Mouse (Mus musculus): ENCODE measurements around the gene Prg3. TPM values are rescaled to one million over a fixed set of nuclear protein-coding genes. Genes with fewer than 3 reads are reported as not detected.

The Prg3 gene
- polyA plus RNA-seq, 1 experiment from 2014 or later: not detected

GRCm38 (mm10) chr2:84962906-84963507, 25.0 kb upstream of the Prg3 start:
- Histone ChIP-seq H3K36me3 (ENCODE audit: control insufficient read depth, insufficient read depth, low read length) (no peaks in the 10 kb centered on the region; the same call in 1 of the 2 replicates), H3K4me1 (ENCODE audit: control insufficient read depth, insufficient read depth, low read length) (no peaks in the 10 kb centered on the region), H3K9me3 (ENCODE audit: control insufficient read depth, low read depth, low read length) (no peaks in the 10 kb centered on the region), H3K27ac (ENCODE audit: low read length) (no peak overlapping the region), H3K27me3 (ENCODE audit: control insufficient read depth, insufficient read depth, low read length) (no peaks in the 10 kb centered on the region), H3K4me2 (replicated peaks; ENCODE audit: low read depth, low read length) (no peak overlapping the region), H3K9ac (replicated peaks; ENCODE audit: low read depth, low read length) (no peak overlapping the region), H3K4me3 (ENCODE audit: low read depth, low read length) (no peak overlapping the region)
- 39% methylated on average over 6 of the region's 6 CpGs for WGBS
- no peak for ATAC-seq (ENCODE audit: insufficient number of reproducible peaks, insufficient read depth, low FRiP score, low read depth)

DNA sequence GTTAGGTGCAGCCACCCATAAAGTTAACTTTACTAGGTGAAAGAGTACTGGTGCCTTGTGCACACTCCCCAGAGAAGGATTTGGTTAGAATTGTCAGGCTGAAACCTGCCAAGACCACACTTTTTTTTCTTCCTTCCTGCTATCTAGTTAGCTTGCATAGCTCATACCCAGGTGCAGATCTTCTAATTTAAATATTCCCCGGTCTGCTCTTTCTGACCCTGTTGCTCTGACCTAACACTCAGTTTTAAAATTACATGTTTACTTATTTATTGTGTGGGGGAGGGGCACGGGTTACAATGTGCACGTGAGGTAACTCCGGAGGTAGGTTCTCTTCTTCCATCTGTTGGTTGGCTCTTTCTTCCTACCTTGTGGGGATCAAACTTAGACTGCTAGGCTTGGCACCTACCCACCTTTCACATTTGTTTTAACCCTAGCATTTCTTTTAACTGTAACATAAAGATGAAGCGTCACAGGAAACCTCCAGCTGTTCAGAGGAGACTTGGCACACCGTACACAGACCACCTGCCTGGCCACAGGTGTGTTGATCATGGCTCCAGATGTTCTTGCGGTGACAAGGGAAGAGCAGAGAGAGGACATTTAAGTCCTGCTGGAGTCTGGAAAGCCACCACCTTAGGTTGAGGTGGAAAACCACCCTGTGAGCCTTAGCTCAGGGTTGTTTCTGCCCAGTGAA, 23.8 kb upstream of the Prg3 start:
- Histone ChIP-seq H3K9me3 (ENCODE audit: control insufficient read depth, low read depth, low read length) (no peaks in the 10 kb centered on the region), H3K9ac (replicated peaks; ENCODE audit: low read depth, low read length) (no peak overlapping the region), H3K4me2 (replicated peaks; ENCODE audit: low read depth, low read length) (no peak overlapping the region), H3K4me1 (ENCODE audit: control insufficient read depth, insufficient read depth, low read length) (no peaks in the 10 kb centered on the region), H3K4me3 (ENCODE audit: low read depth, low read length) (no peak overlapping the region), H3K27me3 (ENCODE audit: control insufficient read depth, insufficient read depth, low read length) (no peaks in the 10 kb centered on the region), H3K36me3 (ENCODE audit: control insufficient read depth, insufficient read depth, low read length) (no peaks in the 10 kb centered on the region), H3K27ac (ENCODE audit: low read length) (no peak overlapping the region)
- ATAC-seq (ENCODE audit: insufficient number of reproducible peaks, insufficient read depth, low FRiP score, low read depth): no peak
- 79% methylated on average over 7 of the region's 7 CpGs for WGBS

- no peak overlapping the region for H3K9ac ChIP-seq (replicated peaks; ENCODE audit: low read depth, low read length)
- no peak overlapping the region for H3K4me2 ChIP-seq (replicated peaks; ENCODE audit: low read depth, low read length)
- H3K27me3 ChIP-seq (ENCODE audit: control insufficient read depth, insufficient read depth, low read length): no peaks in the 10 kb centered on the region
- no peak overlapping the region for H3K4me3 ChIP-seq (ENCODE audit: low read depth, low read length)
- no peaks in the 10 kb centered on the region for H3K36me3 ChIP-seq (ENCODE audit: control insufficient read depth, insufficient read depth, low read length)
- ATAC-seq (ENCODE audit: insufficient number of reproducible peaks, insufficient read depth, low FRiP score, low read depth): no peak
- H3K27ac ChIP-seq (ENCODE audit: low read length): no peak overlapping the region
- 72% methylated on average over 5 of the region's 5 CpGs for WGBS
- no peaks in the 10 kb centered on the region for H3K9me3 ChIP-seq (ENCODE audit: control insufficient read depth, low read depth, low read length)
- no peaks in the 10 kb centered on the region for H3K4me1 ChIP-seq (ENCODE audit: control insufficient read depth, insufficient read depth, low read length)
These were observed 20.6 kb upstream of the Prg3 start for GRCm38 (mm10) chr2:84967318-84967991.

DNA sequence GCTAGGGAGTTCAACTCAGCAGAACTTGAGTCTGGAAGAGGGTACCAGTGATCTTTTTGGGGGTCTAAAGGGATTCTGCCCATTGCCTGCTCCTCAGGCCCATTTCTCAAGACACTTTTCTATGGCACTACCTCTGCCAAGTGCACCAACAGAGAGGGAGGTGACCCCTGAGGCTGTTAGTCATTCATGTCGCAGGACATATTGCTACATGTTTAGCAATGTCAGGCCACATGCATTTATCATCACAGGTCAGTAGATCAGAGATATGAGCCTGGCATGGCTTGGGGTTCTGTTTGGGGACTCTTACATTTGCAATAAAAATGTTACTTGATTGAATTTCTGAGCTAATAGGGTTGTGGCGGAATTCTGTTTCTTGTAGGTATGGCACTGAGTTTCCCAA, 12.4 kb upstream of the Prg3 start:
- H3K27ac ChIP-seq (ENCODE audit: low read length): no peak overlapping the region
- H3K9ac ChIP-seq (replicated peaks; ENCODE audit: low read depth, low read length): no peak overlapping the region
- H3K9me3 ChIP-seq (ENCODE audit: control insufficient read depth, low read depth, low read length): no peaks in the 10 kb centered on the region
- no peaks in the 10 kb centered on the region for H3K4me1 ChIP-seq (ENCODE audit: control insufficient read depth, insufficient read depth, low read length)
- H3K27me3 ChIP-seq (ENCODE audit: control insufficient read depth, insufficient read depth, low read length): no peaks in the 10 kb centered on the region
- H3K4me3 ChIP-seq (ENCODE audit: low read depth, low read length): no peak overlapping the region
- ATAC-seq (ENCODE audit: insufficient number of reproducible peaks, insufficient read depth, low FRiP score, low read depth): no peak
- H3K4me2 ChIP-seq (replicated peaks; ENCODE audit: low read depth, low read length): no peak overlapping the region
- WGBS: 81% methylated on average over 2 of the region's 2 CpGs
- no peaks in the 10 kb centered on the region for H3K36me3 ChIP-seq (ENCODE audit: control insufficient read depth, insufficient read depth, low read length)

GRCm38 (mm10) chr2:84980188-84980587, 7.8 kb upstream of the Prg3 start, which contains the start of gene Prg2:
TSS of gene Prg2 (plus strand) at chr2:84980461.
- no peak within 1 kb of the TSS for H3K9ac ChIP-seq (replicated peaks; ENCODE audit: low read depth, low read length)
- no peak within 1 kb of the TSS for H3K4me2 ChIP-seq (replicated peaks; ENCODE audit: low read depth, low read length)
- WGBS: 52% methylated on average over 1 of the region's 1 CpGs
- ATAC-seq (ENCODE audit: insufficient number of reproducible peaks, insufficient read depth, low FRiP score, low read depth): no peak
- no peaks in the 10 kb centered on the region for H3K4me1 ChIP-seq (ENCODE audit: control insufficient read depth, insufficient read depth, low read length)
- H3K27ac ChIP-seq (ENCODE audit: low read length): no peak within 1 kb of the TSS
- H3K4me3 ChIP-seq (ENCODE audit: low read depth, low read length): no peak within 1 kb of the TSS
- no peaks in the 10 kb centered on the region for H3K27me3 ChIP-seq (ENCODE audit: control insufficient read depth, insufficient read depth, low read length)
- no peaks in the 10 kb centered on the region for H3K36me3 ChIP-seq (ENCODE audit: control insufficient read depth, insufficient read depth, low read length)
- H3K9me3 ChIP-seq (ENCODE audit: control insufficient read depth, low read depth, low read length): no peaks in the 10 kb centered on the region

DNA sequence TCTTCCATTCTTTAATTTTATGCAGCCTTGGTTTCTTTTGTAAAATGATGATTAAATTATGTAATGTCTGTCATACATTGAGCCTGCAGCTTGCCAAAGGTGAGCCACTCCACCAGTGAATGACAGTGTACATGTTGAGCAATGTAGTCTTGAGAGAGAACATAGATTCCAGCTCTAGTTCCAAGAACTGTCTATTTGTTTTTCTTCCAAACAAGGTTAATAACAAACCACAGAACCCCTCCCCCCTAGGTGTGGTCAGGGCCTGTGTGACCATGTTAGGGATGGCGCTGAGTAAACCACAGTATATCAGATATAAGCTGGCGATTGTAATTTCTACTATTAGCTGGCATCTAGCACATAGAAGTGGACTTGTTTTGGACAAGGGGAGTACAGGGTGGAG, 8.4 kb downstream of the Prg3 start:
- H3K4me3 ChIP-seq (ENCODE audit: low read depth, low read length): no peak overlapping the region
- WGBS: 83% methylated on average over 2 of the region's 2 CpGs
- no peaks in the 10 kb centered on the region for H3K36me3 ChIP-seq (ENCODE audit: control insufficient read depth, insufficient read depth, low read length)
- no peak overlapping the region for H3K4me2 ChIP-seq (replicated peaks; ENCODE audit: low read depth, low read length)
- H3K4me1 ChIP-seq (ENCODE audit: control insufficient read depth, insufficient read depth, low read length): no peaks in the 10 kb centered on the region
- no peaks in the 10 kb centered on the region for H3K9me3 ChIP-seq (ENCODE audit: control insufficient read depth, low read depth, low read length)
- no peak overlapping the region for H3K9ac ChIP-seq (replicated peaks; ENCODE audit: low read depth, low read length)
- H3K27ac ChIP-seq (ENCODE audit: low read length): no peak overlapping the region
- no peak for ATAC-seq (ENCODE audit: insufficient number of reproducible peaks, insufficient read depth, low FRiP score, low read depth)
- H3K27me3 ChIP-seq (ENCODE audit: control insufficient read depth, insufficient read depth, low read length): no peaks in the 10 kb centered on the region

- ATAC-seq (ENCODE audit: insufficient number of reproducible peaks, insufficient read depth, low FRiP score, low read depth): no peak
- Histone ChIP-seq H3K9ac (replicated peaks; ENCODE audit: low read depth, low read length) (no peak overlapping the region), H3K36me3 (ENCODE audit: control insufficient read depth, insufficient read depth, low read length) (no peaks in the 10 kb centered on the region), H3K4me2 (replicated peaks; ENCODE audit: low read depth, low read length) (no peak overlapping the region), H3K27ac (ENCODE audit: low read length) (no peak overlapping the region), H3K9me3 (ENCODE audit: control insufficient read depth, low read depth, low read length) (no peaks in the 10 kb centered on the region), H3K4me3 (ENCODE audit: low read depth, low read length) (no peak overlapping the region), H3K4me1 (ENCODE audit: control insufficient read depth, insufficient read depth, low read length) (no peaks in the 10 kb centered on the region), H3K27me3 (ENCODE audit: control insufficient read depth, insufficient read depth, low read length) (no peaks in the 10 kb centered on the region)
- 78% methylated on average over 3 of the region's 3 CpGs for WGBS
These were observed 11.6 kb downstream of the Prg3 start for GRCm38 (mm10) chr2:84999486-85000181.

- no peak overlapping the region for H3K27ac ChIP-seq (ENCODE audit: low read length)
- WGBS: 76% methylated on average over 13 of the region's 13 CpGs
- ATAC-seq (ENCODE audit: insufficient number of reproducible peaks, insufficient read depth, low FRiP score, low read depth): no peak
- no peaks in the 10 kb centered on the region for H3K4me1 ChIP-seq (ENCODE audit: control insufficient read depth, insufficient read depth, low read length)
- no peaks in the 10 kb centered on the region for H3K9me3 ChIP-seq (ENCODE audit: control insufficient read depth, low read depth, low read length)
- no peaks in the 10 kb centered on the region for H3K36me3 ChIP-seq (ENCODE audit: control insufficient read depth, insufficient read depth, low read length)
- H3K27me3 ChIP-seq (ENCODE audit: control insufficient read depth, insufficient read depth, low read length): no peaks in the 10 kb centered on the region
- H3K4me3 ChIP-seq (ENCODE audit: low read depth, low read length): no peak overlapping the region
- no peak overlapping the region for H3K9ac ChIP-seq (replicated peaks; ENCODE audit: low read depth, low read length)
- H3K4me2 ChIP-seq (replicated peaks; ENCODE audit: low read depth, low read length): no peak overlapping the region
These were observed 13.5 kb downstream of the Prg3 start for GRCm38 (mm10) chr2:85001497-85001896.

All from stomach, embryonic 14.5 days (tissue).